Mouse (Mus musculus) brain, embryonic 14.5 days (tissue): ENCODE results near the gene Msrb2.

ENCODE experiments used
- CTCF ChIP-seq: fragments of 200-500 bp; IDR thresholded peaks from 2 replicates; pipeline ENCODE4 v1.5.1; 2012; ENCODE audit warnings: inconsistent platforms, mild to moderate bottlenecking, moderate library complexity, borderline replicate concordance; ENCODE audit not compliant: insufficient read depth, insufficient read length; ENCODE audit errors: extremely low read depth
- POLR2A ChIP-seq: fragments of 200-500 bp; IDR thresholded peaks from 2 replicates; pipeline ENCODE4 v1.6.1; 2012; ENCODE audit warnings: mild to moderate bottlenecking, inconsistent platforms, borderline replicate concordance; ENCODE audit not compliant: poor library complexity, insufficient read depth, insufficient read length, severe bottlenecking; ENCODE audit errors: extremely low read depth

DNA sequence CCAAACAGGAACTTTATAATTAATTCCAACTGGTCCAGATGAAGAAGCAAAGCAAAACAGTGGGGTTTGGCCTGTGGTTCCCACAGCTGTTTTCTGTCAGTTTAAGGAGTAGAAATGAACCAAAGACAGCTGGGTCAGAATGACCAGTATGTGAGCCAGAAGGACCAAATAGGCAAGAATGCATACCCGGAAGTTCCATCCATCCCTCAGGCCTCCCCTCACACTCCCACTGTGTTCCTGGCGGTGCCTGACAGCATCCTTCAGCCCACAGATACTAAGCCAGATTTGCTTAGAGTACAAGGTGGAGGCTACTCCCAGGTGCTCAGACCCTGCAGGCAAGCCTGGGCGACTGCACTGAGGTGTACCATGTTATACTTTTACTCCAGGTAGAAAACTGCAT lies 35.3 kb downstream of the Msrb2 start:
- TF ChIP-seq CTCF (no peak), POLR2A (no peak)
